Mouse (Mus musculus) embryonic facial prominence, embryonic 15.5 days (tissue): ENCODE measurements around the gene Dhx37. TPM values are rescaled to one million over a fixed set of nuclear protein-coding genes. Genes with fewer than 3 reads are reported as not detected.

Experiments used
- ATAC-seq: fragments of 200-750 bp; cut with Nextera tagmentation; 2 replicates; pipeline ENCODE4 v1.8.0; 2017; ENCODE audit warnings: low read depth, moderate TSS enrichment; ENCODE audit not compliant: insufficient number of reproducible peaks, low FRiP score, low TSS enrichment
- H3K27ac ChIP-seq: fragments of 300-500 bp; sonication (generic); replicated peaks from 2 replicates; pipeline ENCODE4 v1.5.1; 2015; ENCODE audit warnings: mild to moderate bottlenecking, inconsistent platforms
- H3K27me3 ChIP-seq: fragments of 300-500 bp; sonication (generic); 2 replicates; pipeline ENCODE4 v1.6.1; 2015; ENCODE audit warnings: inconsistent platforms
- H3K36me3 ChIP-seq: fragments of 300-500 bp; sonication (generic); 2 replicates; pipeline ENCODE4 v1.6.1; 2015; ENCODE audit warnings: mild to moderate bottlenecking, inconsistent platforms
- H3K4me1 ChIP-seq: fragments of 300-500 bp; sonication (generic); 2 replicates; pipeline ENCODE4 v1.6.1; 2015; ENCODE audit warnings: inconsistent platforms
- H3K4me2 ChIP-seq: fragments of 300-500 bp; sonication (generic); replicated peaks from 2 replicates; pipeline ENCODE4 v1.6.1; 2015; ENCODE audit warnings: mild to moderate bottlenecking, inconsistent platforms
- H3K4me3 ChIP-seq: fragments of 300-500 bp; sonication (generic); replicated peaks from 2 replicates; pipeline ENCODE4 v1.5.1; 2015; ENCODE audit warnings: mild to moderate bottlenecking, inconsistent platforms
- H3K9ac ChIP-seq: fragments of 300-500 bp; sonication (generic); 2 replicates; pipeline ENCODE4 v1.6.1; 2015; ENCODE audit warnings: inconsistent platforms
- H3K9me3 ChIP-seq: fragments of 300-500 bp; sonication (generic); replicated peaks from 2 replicates; pipeline ENCODE4 v1.6.1; 2016; ENCODE audit warnings: inconsistent platforms
- WGBS: fragments of 180-500 bp; shearing (Covaris S2); methylation state at CpG from one replicate; pipeline ENCODE4 v1.1.7; 2015; 5-methylcytosine and 5-hydroxymethylcytosine counted together
- polyA plus RNA-seq: library from polyadenylated mRNA; unstranded; fragments of >200 nt; fragmentation: Nextera tagmentation; extraction: Ambion mirVana; gene quantifications from 2 replicates; pipeline ENCODE4 v1.2.1, GENCODE M21; 2015

The Dhx37 gene
- polyA plus RNA-seq, result 11.3 and 12.7 TPM in 2 replicates

- H3K27ac ChIP-seq, result peak within 1 kb of the TSS; percentile 55; the same call in 1 of the 2 replicates
- no peaks in the 10 kb centered on the region for H3K27me3 ChIP-seq
- peaks cover 14% of the 10 kb centered on the region for H3K4me1 ChIP-seq
- H3K36me3 ChIP-seq, result peaks cover 26% of the 10 kb centered on the region
- no peaks in the 10 kb centered on the region for H3K9me3 ChIP-seq
- ATAC-seq, result peak; percentile 95
- under 1% methylated on average over 45 of the region's 46 CpGs for WGBS
- peak within 1 kb of the TSS; percentile 95 for H3K4me3 ChIP-seq
- H3K9ac ChIP-seq, result peak within 1 kb of the TSS; percentile 91
- H3K4me2 ChIP-seq, result peak within 1 kb of the TSS; percentile 90
Observed at GRCm38 (mm10) chr5:125433793-125434337, at the start of gene Dhx37. TSS of gene Dhx37 (minus strand) at chr5:125434121.

GRCm38 (mm10) chr5:125482474-125482873, 48.6 kb upstream of the Dhx37 start:
- peaks cover 39% of the 10 kb centered on the region for H3K36me3 ChIP-seq
- no peak overlapping the region for H3K4me2 ChIP-seq
- no peak overlapping the region for H3K27ac ChIP-seq
- H3K27me3 ChIP-seq, result no peaks in the 10 kb centered on the region
- no peaks in the 10 kb centered on the region for H3K9me3 ChIP-seq
- H3K9ac ChIP-seq, result no peak overlapping the region
- no peak for ATAC-seq
- WGBS, result 84% methylated on average over 7 of the region's 7 CpGs
- H3K4me1 ChIP-seq, result peaks cover 18% of the 10 kb centered on the region
- H3K4me3 ChIP-seq, result no peak overlapping the region

DNA sequence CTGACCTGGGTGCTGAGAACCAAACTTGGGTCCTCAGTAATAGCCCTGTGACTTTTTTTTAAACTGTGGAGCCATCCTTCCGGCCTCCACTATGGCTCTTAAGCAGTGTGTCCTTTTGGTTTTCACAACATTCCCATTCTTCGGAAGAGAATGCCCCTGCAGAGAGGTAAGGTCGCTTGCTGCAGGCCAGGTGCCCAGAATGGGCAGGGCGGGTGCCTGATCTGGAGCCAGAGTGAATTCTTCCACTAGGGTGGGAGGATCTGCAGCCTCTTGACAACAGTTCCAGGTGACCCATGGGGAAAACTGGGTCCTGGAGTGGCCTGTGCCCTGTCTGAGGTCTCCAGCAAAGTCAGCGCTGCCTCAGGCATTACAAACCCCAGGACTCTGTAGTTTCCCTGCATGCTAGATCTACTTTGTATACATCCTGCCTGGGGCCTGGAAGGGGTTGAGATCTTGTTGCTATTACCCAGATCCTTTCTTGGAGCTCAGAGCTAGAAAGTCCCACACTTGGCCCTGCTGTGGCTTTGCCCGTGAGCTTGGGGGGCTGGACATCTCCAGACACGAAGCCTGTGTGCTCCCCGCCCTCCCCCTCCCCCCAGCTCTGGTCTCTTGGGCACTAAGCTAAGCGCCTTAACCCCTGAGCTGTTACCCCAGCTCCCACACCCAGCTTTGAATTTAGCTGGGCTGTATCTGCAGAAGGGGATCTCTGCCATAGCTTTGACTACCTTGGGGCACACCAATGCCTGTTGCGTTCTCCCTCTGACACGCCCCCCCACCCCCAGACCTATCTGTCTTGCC, 46.7 kb upstream of the Dhx37 start:
- peaks cover 31% of the 10 kb centered on the region for H3K36me3 ChIP-seq
- H3K4me2 ChIP-seq, result no peak overlapping the region
- H3K4me1 ChIP-seq, result peaks cover 32% of the 10 kb centered on the region
- H3K27me3 ChIP-seq, result no peaks in the 10 kb centered on the region
- no peaks in the 10 kb centered on the region for H3K9me3 ChIP-seq
- ATAC-seq, result no peak
- 77% methylated on average over 11 of the region's 11 CpGs for WGBS
- H3K27ac ChIP-seq, result no peak overlapping the region
- no peak overlapping the region for H3K9ac ChIP-seq
- no peak overlapping the region for H3K4me3 ChIP-seq

GRCm38 (mm10) chr5:125479376-125479775, 45.5 kb upstream of the Dhx37 start:
- Histone ChIP-seq H3K4me2 (no peak overlapping the region), H3K27me3 (no peaks in the 10 kb centered on the region), H3K27ac (no peak overlapping the region), H3K9me3 (no peaks in the 10 kb centered on the region), H3K4me1 (peaks cover 36% of the 10 kb centered on the region), H3K36me3 (peaks cover 23% of the 10 kb centered on the region), H3K9ac (no peak overlapping the region), H3K4me3 (no peak overlapping the region)
- no peak for ATAC-seq
- 83% methylated on average over 3 of the region's 3 CpGs for WGBS

DNA sequence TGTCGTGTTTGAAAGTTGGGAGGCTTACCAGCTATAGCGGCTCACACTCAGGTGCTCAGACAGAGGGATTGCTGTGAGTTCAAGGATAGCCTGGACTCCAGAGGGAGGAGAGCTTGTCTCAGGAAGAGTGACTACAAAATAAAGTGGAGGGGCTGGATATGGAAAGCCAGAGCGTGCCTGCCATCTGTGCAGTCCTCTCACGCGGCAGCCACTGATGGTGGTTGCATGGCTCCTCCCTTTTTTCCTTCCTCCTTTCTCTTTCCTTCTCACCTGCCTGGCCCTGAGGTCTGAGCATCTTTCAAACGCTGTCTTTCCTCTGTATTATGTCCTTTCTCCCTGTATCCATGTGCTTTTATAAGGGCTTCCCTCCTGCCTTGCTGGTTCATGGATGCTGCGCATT, 44.1 kb upstream of the Dhx37 start:
- no peak overlapping the region for H3K9ac ChIP-seq
- no peak for ATAC-seq
- no peaks in the 10 kb centered on the region for H3K27me3 ChIP-seq
- H3K4me1 ChIP-seq, result peaks cover 36% of the 10 kb centered on the region
- 73% methylated on average over 7 of the region's 7 CpGs for WGBS
- no peaks in the 10 kb centered on the region for H3K9me3 ChIP-seq
- H3K27ac ChIP-seq, result no peak overlapping the region
- peak overlapping the region; percentile 92 for H3K4me2 ChIP-seq
- peaks cover 14% of the 10 kb centered on the region for H3K36me3 ChIP-seq
- H3K4me3 ChIP-seq, result no peak overlapping the region

DNA sequence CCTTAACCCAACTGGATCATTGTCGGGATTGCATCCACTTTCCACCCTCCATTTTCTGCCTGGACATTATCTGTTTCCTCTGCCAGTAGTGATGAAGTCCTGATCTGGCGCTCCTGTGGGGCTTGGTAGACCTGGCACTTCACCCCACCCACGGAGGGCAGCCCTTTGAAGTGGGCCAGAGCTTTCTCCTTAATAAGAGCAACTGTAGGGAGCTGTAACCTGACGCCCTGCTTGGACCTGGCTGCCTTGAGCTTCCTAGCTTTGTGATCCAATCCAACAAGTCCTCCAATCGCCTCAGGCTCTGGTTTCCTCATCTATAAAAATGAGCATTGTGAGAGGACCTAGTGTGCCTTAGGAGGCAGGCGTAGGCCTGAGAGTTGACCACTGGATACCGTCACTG, 43.6 kb upstream of the Dhx37 start:
- WGBS, result 43% methylated on average over 7 of the region's 7 CpGs
- Histone ChIP-seq H3K4me1 (peaks cover 36% of the 10 kb centered on the region), H3K9ac (peak overlapping the region; percentile 27; the same call in 1 of the 2 replicates), H3K27ac (no peak overlapping the region), H3K4me3 (peak overlapping the region; percentile 92; the same call in 1 of the 2 replicates), H3K9me3 (no peaks in the 10 kb centered on the region), H3K27me3 (no peaks in the 10 kb centered on the region), H3K4me2 (peak overlapping the region; percentile 92), H3K36me3 (peaks cover 9% of the 10 kb centered on the region)
- no peak for ATAC-seq

DNA sequence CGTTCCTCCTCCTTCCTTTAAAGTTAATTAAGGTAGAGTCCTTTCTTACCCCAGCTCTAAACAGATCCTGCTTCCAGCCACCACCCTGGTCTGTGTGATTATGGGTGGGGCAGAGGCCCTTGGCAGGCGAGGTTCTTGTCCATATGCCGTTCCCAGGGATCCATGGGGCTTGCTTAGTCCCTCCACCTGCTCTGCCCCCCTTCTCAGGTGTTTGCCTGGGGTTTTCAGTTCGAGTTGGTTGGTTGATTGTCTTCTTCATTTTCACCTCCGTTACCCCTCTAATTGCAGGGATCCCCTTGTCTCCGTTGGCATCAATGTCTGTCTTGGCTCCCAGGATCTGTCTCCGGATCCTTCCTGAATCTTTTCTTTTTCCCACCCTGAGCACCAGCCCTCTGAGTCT, 42.9 kb upstream of the Dhx37 start:
- no peaks in the 10 kb centered on the region for H3K9me3 ChIP-seq
- peak overlapping the region; percentile 27 for H3K9ac ChIP-seq
- H3K4me1 ChIP-seq, result peaks cover 36% of the 10 kb centered on the region
- no peak for ATAC-seq
- peak overlapping the region; percentile 92 for H3K4me3 ChIP-seq
- no peak overlapping the region for H3K27ac ChIP-seq
- 51% methylated on average over 7 of the region's 7 CpGs for WGBS
- H3K27me3 ChIP-seq, result no peaks in the 10 kb centered on the region
- 0 out of 2 replicates have a peak, but pooled peaks cover 8% of the 10 kb centered on the region for H3K36me3 ChIP-seq
- H3K4me2 ChIP-seq, result peak overlapping the region; percentile 92

GRCm38 (mm10) chr5:125476286-125476625, 42.3 kb upstream of the Dhx37 start:
- H3K27ac ChIP-seq, result peak overlapping the region; percentile 82; the same call in 1 of the 2 replicates
- WGBS, result 11% methylated on average over 5 of the region's 5 CpGs
- no peaks in the 10 kb centered on the region for H3K27me3 ChIP-seq
- H3K4me1 ChIP-seq, result peaks cover 36% of the 10 kb centered on the region
- peak overlapping the region; percentile 92 for H3K4me3 ChIP-seq
- H3K9me3 ChIP-seq, result no peaks in the 10 kb centered on the region
- peak overlapping the region; percentile 92 for H3K4me2 ChIP-seq
- ATAC-seq, result 0 out of 2 replicates have a peak, but pooled peaks have one; percentile 4
- H3K36me3 ChIP-seq, result 0 out of 2 replicates have a peak, but pooled peaks cover 8% of the 10 kb centered on the region
- peak overlapping the region; percentile 74 for H3K9ac ChIP-seq

- ATAC-seq, result peak; percentile 91
- H3K4me1 ChIP-seq, result peaks cover 36% of the 10 kb centered on the region
- 0 out of 2 replicates have a peak, but pooled peaks cover 8% of the 10 kb centered on the region for H3K36me3 ChIP-seq
- peak within 1 kb of the TSS; percentile 74 for H3K9ac ChIP-seq
- peak within 1 kb of the TSS; percentile 92 for H3K4me3 ChIP-seq
- peak within 1 kb of the TSS; percentile 82 for H3K27ac ChIP-seq
- no peaks in the 10 kb centered on the region for H3K27me3 ChIP-seq
- under 1% methylated on average over 60 of the region's 60 CpGs for WGBS
- peak within 1 kb of the TSS; percentile 92 for H3K4me2 ChIP-seq
- H3K9me3 ChIP-seq, result no peaks in the 10 kb centered on the region
Observed at GRCm38 (mm10) chr5:125475601-125476285, 41.8 kb upstream of the Dhx37 start, which contains the start of gene Aacs. TSS of gene Aacs (plus strand) at chr5:125475814.

DNA sequence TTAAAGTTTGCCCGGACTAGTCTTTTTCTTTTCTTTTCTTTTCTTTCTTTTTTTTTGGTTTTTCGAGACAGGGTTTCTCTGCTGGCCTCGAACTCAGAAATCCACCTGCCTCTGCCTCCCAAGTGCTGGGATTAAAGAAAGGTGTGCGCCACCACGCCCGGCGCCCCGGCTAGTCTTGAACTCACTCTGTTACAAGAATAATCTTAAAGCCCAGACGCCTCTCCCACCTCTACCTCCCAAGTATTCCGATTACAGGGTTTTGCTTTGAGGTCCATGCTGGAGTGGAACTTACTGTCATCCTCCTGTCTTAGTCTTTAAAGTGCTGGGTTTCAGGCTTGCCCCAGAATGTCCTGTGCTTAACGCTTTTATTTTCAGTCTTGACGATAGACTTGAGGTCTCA, 41.1 kb upstream of the Dhx37 start:
- H3K4me2 ChIP-seq, result peak overlapping the region; percentile 92
- H3K4me1 ChIP-seq, result peaks cover 32% of the 10 kb centered on the region
- H3K9ac ChIP-seq, result peak overlapping the region; percentile 23; the same call in 1 of the 2 replicates
- no peaks in the 10 kb centered on the region for H3K27me3 ChIP-seq
- ATAC-seq, result 0 out of 2 replicates have a peak, but pooled peaks have one; percentile 1
- peak overlapping the region; percentile 92 for H3K4me3 ChIP-seq
- peak overlapping the region; percentile 63; the same call in 1 of the 2 replicates for H3K27ac ChIP-seq
- 0 out of 2 replicates have a peak, but pooled peaks cover 5% of the 10 kb centered on the region for H3K36me3 ChIP-seq
- WGBS, result 60% methylated on average over 12 of the region's 12 CpGs
- no peaks in the 10 kb centered on the region for H3K9me3 ChIP-seq
